Mouse (Mus musculus): ENCODE results near the gene Anapc15-ps.

GRCm38 (mm10) chr10:95709903-95710660 lies 36.8 kb upstream of the Anapc15-ps start:
- TF ChIP-seq POLR2A (IDR thresholded peaks at IDR 0.05; ENCODE audit: insufficient read length, low read depth) = no peak
- TF ChIP-seq USF1 (IDR thresholded peaks at IDR 0.05; ENCODE audit: low read depth) = no peak
- TF ChIP-seq E2F4 (IDR thresholded peaks at IDR 0.05; ENCODE audit: insufficient read depth) = no peak
- TF ChIP-seq MAX (IDR thresholded peaks at IDR 0.05; ENCODE audit: low read depth) = no peak
- TF ChIP-seq POLR2AphosphoS2 (IDR thresholded peaks at IDR 0.05; ENCODE audit: insufficient read length, low read depth) = no peak
- no peak for TF ChIP-seq MYOG (IDR thresholded peaks at IDR 0.05; ENCODE audit: control insufficient read depth in 1 of 3, insufficient read depth in 1 of 3, insufficient read length in 2 of 3, low read depth in 2 of 3)
- no peak for TF ChIP-seq TCF12 (IDR thresholded peaks at IDR 0.05; ENCODE audit: insufficient read depth, poor library complexity, severe bottlenecking)
- no peak for TF ChIP-seq MYOD1 (IDR thresholded peaks at IDR 0.05; ENCODE audit: control insufficient read depth in 1 of 3, insufficient read length in 2 of 3, low read depth in 2 of 3)
- TF ChIP-seq SRF (IDR thresholded peaks at IDR 0.05; ENCODE audit: control insufficient read depth, insufficient read length, low read depth) = no peak
- TF ChIP-seq REST (IDR thresholded peaks at IDR 0.05; ENCODE audit: insufficient read depth, insufficient read length) = no peak
- TF ChIP-seq TCF3 (IDR thresholded peaks at IDR 0.05; ENCODE audit: insufficient read length, low read depth) = no peak

All from myocyte (in vitro differentiated cells).